8 mouse cellular contexts compared by ENCODE assay signal in genomic region chr9:107985131-107986119, GRCm38 (mm10). TPM values are rescaled to one million over a fixed set of nuclear protein-coding genes. Genes with fewer than 3 reads are reported as not detected.
DNase-seq lines count a peak whose midpoint lies in the region; ATAC-seq lines count a peak whose summit lies in the region.

Gene Inka1, minus strand, starts transcription at chr9:107985879.

- ATAC-seq in inflammation-experienced regulatory T-cells, adult 6 months, result peak; percentile 82

- peak; percentile 95 for DNase-seq in adrenal gland, adult 2 months
- DNase-seq in embryo, embryonic 11 days, result peak; percentile 94
- DNase-seq in gastrocnemius, postnatal 25 days, result peak; percentile 93
- DNase-seq in left cerebral cortex, postnatal 36 days (ENCODE audit: low spot score in 2 of 2), result peak; percentile 79 to 83
- DNase-seq in mesoderm, embryonic 11.5 days (ENCODE audit: low read depth, low spot score), result peak; percentile 83
- peak; percentile 70 for DNase-seq in right cerebral cortex, postnatal 4 days
- peak; percentile 89 to 92 for DNase-seq in urinary bladder, postnatal 4 days (ENCODE audit: low spot score in 2 of 2)

- intact Hi-C loops in left cerebral cortex, postnatal 36 days (cut with DNase I), result loop anchor here (1.0 kb wide), 1 partner anchor 22 kb away; no protein-coding TSS in a partner anchor

RNA-seq across cellular contexts. Expression of gene Inka1, which starts in this region (rescaled TPM):
- total RNA-seq in adrenal gland, adult 2 months (2021), result 1 to 10 TPM; 2.4 to 7.8 TPM
- 11.6 and 19.0 TPM in 2 replicates for polyA plus RNA-seq in adrenal gland, adult 2 months (2012; rRNA removed)
- total RNA-seq in gastrocnemius, postnatal 25 days (2021), result 1 to 10 TPM; 2.8 to 3.1 TPM
- under 1 TPM; 0.35 to 0.89 (median 0.82) TPM for polyA plus RNA-seq in inflammation-experienced regulatory T-cells, adult 6 months (2017; shearing (Covaris generic))
- total RNA-seq in left cerebral cortex, postnatal 36 days (2021), result 1 to 10 TPM; 4.4 to 4.9 TPM

Comparison
In these comparisons a context has a peak if more than half of its experiments do, and no peak if none do; other contexts are left out.
1. Peak in every context shown above with its lines: DNase-seq and ATAC-seq.
2. Peak in ATAC-seq in inflammation-experienced regulatory T-cells, adult 6 months; RNA of the gene not detected or under 1 TPM.